Mouse (Mus musculus) right cerebral cortex, adult 2 months (tissue): ENCODE results near the gene Sf3a1.
"Not testable (repeated sequence)": the region's sequence is repeated elsewhere in the genome, so short reads cannot be mapped to it uniquely, and the experiment has no call there.

Experiments
- DNase-seq, 2 experiments: peaks; one replicate each; pipeline ENCODE4 v3.0.0; 2021 to 2022; ENCODE audit warnings: low spot score in 2 of 2

Gene Sf3a1

GRCm38 (mm10) chr11:4185480-4185879 is 25.3 kb downstream of the Sf3a1 start:
- DNase-seq, result not testable (repeated sequence)

GRCm38 (mm10) chr11:4186486-4187317 is 26.6 kb downstream of the Sf3a1 start, which contains the start of gene Tbc1d10a:
TSS of gene Tbc1d10a (plus strand) at chr11:4186789.
- peak; percentile 97 to 98 for DNase-seq

- DNase-seq, result no peak
Observed at GRCm38 (mm10) chr11:4187318-4187700, 27.2 kb downstream of the Sf3a1 start.

GRCm38 (mm10) chr11:4189182-4189581 is 29.0 kb downstream of the Sf3a1 start:
- DNase-seq, result no peak

- no peak for DNase-seq
Observed at GRCm38 (mm10) chr11:4190677-4191076, 30.5 kb downstream of the Sf3a1 start.

- DNase-seq, result no peak
Observed at GRCm38 (mm10) chr11:4192757-4193156, 32.6 kb downstream of the Sf3a1 start.

GRCm38 (mm10) chr11:4193420-4193819 is 33.3 kb downstream of the Sf3a1 start:
- DNase-seq, result no peak

GRCm38 (mm10) chr11:4195597-4196031 is 35.5 kb downstream of the Sf3a1 start:
- DNase-seq, result no peak

- no peak for DNase-seq
Observed at GRCm38 (mm10) chr11:4196636-4197035, 36.5 kb downstream of the Sf3a1 start.

- no peak for DNase-seq
Observed at GRCm38 (mm10) chr11:4197691-4198090, 37.5 kb downstream of the Sf3a1 start.

- no peak for DNase-seq
Observed at GRCm38 (mm10) chr11:4201981-4202700, 42.0 kb downstream of the Sf3a1 start.

GRCm38 (mm10) chr11:4202995-4203704 is 43.0 kb downstream of the Sf3a1 start:
- no peak for DNase-seq

- no peak for DNase-seq
Observed at GRCm38 (mm10) chr11:4203705-4204074, 43.5 kb downstream of the Sf3a1 start.

GRCm38 (mm10) chr11:4205097-4205655 is 45.0 kb downstream of the Sf3a1 start:
- no peak for DNase-seq

- no peak for DNase-seq
Observed at GRCm38 (mm10) chr11:4205951-4206350, 45.8 kb downstream of the Sf3a1 start.

GRCm38 (mm10) chr11:4206563-4206962 is 46.4 kb downstream of the Sf3a1 start:
- DNase-seq, result no peak

GRCm38 (mm10) chr11:4207655-4208054 is 47.5 kb downstream of the Sf3a1 start:
- DNase-seq, result no peak

GRCm38 (mm10) chr11:4209556-4209955 is 49.4 kb downstream of the Sf3a1 start:
- DNase-seq, result no peak

- DNase-seq, result no peak
Observed at GRCm38 (mm10) chr11:4210786-4211185, 50.6 kb downstream of the Sf3a1 start.

- DNase-seq, result no peak
Observed at GRCm38 (mm10) chr11:4213107-4213506, 53.0 kb downstream of the Sf3a1 start.

- DNase-seq, result no peak
Observed at GRCm38 (mm10) chr11:4214572-4214971, 54.4 kb downstream of the Sf3a1 start.

- DNase-seq, result no peak
Observed at GRCm38 (mm10) chr11:4215061-4215460, 54.9 kb downstream of the Sf3a1 start.
